Mouse (Mus musculus) brain, embryonic 14.5 days (tissue): ENCODE measurements around the gene Itga8. TPM values are rescaled to one million over a fixed set of nuclear protein-coding genes. Genes with fewer than 3 reads are reported as not detected.

Experiments used
- DNase-seq: peaks from one replicate; pipeline ENCODE4 v3.0.0-alpha.2; 2011; ENCODE audit warnings: low read depth
- CTCF ChIP-seq: fragments of 200-500 bp; IDR thresholded peaks from 2 replicates; pipeline ENCODE4 v1.5.1; 2012; ENCODE audit warnings: inconsistent platforms, mild to moderate bottlenecking, moderate library complexity, borderline replicate concordance; ENCODE audit not compliant: insufficient read depth, insufficient read length; ENCODE audit errors: extremely low read depth
- POLR2A ChIP-seq: fragments of 200-500 bp; IDR thresholded peaks from 2 replicates; pipeline ENCODE4 v1.6.1; 2012; ENCODE audit warnings: mild to moderate bottlenecking, inconsistent platforms, borderline replicate concordance; ENCODE audit not compliant: poor library complexity, insufficient read depth, insufficient read length, severe bottlenecking; ENCODE audit errors: extremely low read depth
- polyA plus RNA-seq: library from polyadenylated mRNA; depleted of rRNA; stranded (reverse); fragments of >200 nt; gene quantifications from 2 replicates; pipeline ENCODE4 v1.2.3, GENCODE M21; 2012

The Itga8 gene
- polyA plus RNA-seq, 1 experiment = 3.1 TPM

GRCm38 (mm10) chr2:12279070-12279612, 22.6 kb downstream of the Itga8 start:
- no peak for DNase-seq
- no peak for TF ChIP-seq CTCF
- no peak for TF ChIP-seq POLR2A

- DNase-seq = peak; percentile 42
- no peak for TF ChIP-seq CTCF
- TF ChIP-seq POLR2A = no peak
These were observed 44.9 kb downstream of the Itga8 start for GRCm38 (mm10) chr2:12256635-12257317.

- DNase-seq = no peak
- TF ChIP-seq POLR2A (no peak), CTCF (no peak)
These were observed 45.8 kb downstream of the Itga8 start for GRCm38 (mm10) chr2:12255901-12256300.

- no peak for TF ChIP-seq CTCF
- TF ChIP-seq POLR2A = no peak
- DNase-seq = no peak
These were observed 66.4 kb downstream of the Itga8 start for GRCm38 (mm10) chr2:12235345-12235744.

- DNase-seq = no peak
- TF ChIP-seq CTCF = no peak
- TF ChIP-seq POLR2A = no peak
These were observed 72.0 kb downstream of the Itga8 start for GRCm38 (mm10) chr2:12229721-12230120.

GRCm38 (mm10) chr2:12228335-12228734, 73.4 kb downstream of the Itga8 start:
- TF ChIP-seq POLR2A = no peak
- no peak for TF ChIP-seq CTCF
- DNase-seq = no peak

- DNase-seq = no peak
- TF ChIP-seq CTCF (no peak), POLR2A (no peak)
These were observed 74.5 kb downstream of the Itga8 start for GRCm38 (mm10) chr2:12227243-12227642.

- TF ChIP-seq POLR2A (no peak), CTCF (no peak)
- DNase-seq = no peak
These were observed 75.4 kb downstream of the Itga8 start for GRCm38 (mm10) chr2:12226367-12226766.

- DNase-seq = peak; percentile 39
These were observed 80.1 kb downstream of the Itga8 start for GRCm38 (mm10) chr2:12221671-12222070.

GRCm38 (mm10) chr2:12213464-12213790, 88.3 kb downstream of the Itga8 start:
- no peak for DNase-seq
- TF ChIP-seq POLR2A (no peak), CTCF (no peak)

More at GRCm38 (mm10) chr2:12221671-12222070, 80.1 kb downstream of the Itga8 start:
- TF ChIP-seq CTCF = no peak
- TF ChIP-seq POLR2A = no peak

- TF ChIP-seq POLR2A (no peak), CTCF (no peak)
- DNase-seq = no peak
These were observed 88.9 kb downstream of the Itga8 start for GRCm38 (mm10) chr2:12212662-12213463.

- TF ChIP-seq POLR2A = no peak
- no peak for TF ChIP-seq CTCF
- peak; percentile 12 for DNase-seq
These were observed 93.6 kb downstream of the Itga8 start for GRCm38 (mm10) chr2:12208142-12208541.

GRCm38 (mm10) chr2:12206353-12206752, 95.4 kb downstream of the Itga8 start:
- no peak for TF ChIP-seq POLR2A
- TF ChIP-seq CTCF = no peak
- DNase-seq = no peak
